Mouse (Mus musculus) retina, adult 2 months (tissue): ENCODE results near the gene Osbpl11.
"Not testable (repeated sequence)": the region's sequence is repeated elsewhere in the genome, so short reads cannot be mapped to it uniquely, and the experiment has no call there.

Experiments used
- DNase-seq: peaks from one replicate; pipeline ENCODE4 v3.0.0-alpha.2; 2012; ENCODE audit warnings: low read depth, low spot score

Osbpl11 gene

GRCm38 (mm10) chr16:33177722-33178121, 7.1 kb upstream of the Osbpl11 start:
- DNase-seq: no peak

GRCm38 (mm10) chr16:33178278-33179074, 6.4 kb upstream of the Osbpl11 start:
- DNase-seq: no peak

- not testable (repeated sequence) for DNase-seq
Measured at GRCm38 (mm10) chr16:33179222-33179621, 5.6 kb upstream of the Osbpl11 start.

GRCm38 (mm10) chr16:33179911-33180310, 5.0 kb upstream of the Osbpl11 start:
- DNase-seq: no peak

- DNase-seq: no peak
Measured at GRCm38 (mm10) chr16:33180793-33181192, 4.1 kb upstream of the Osbpl11 start.

GRCm38 (mm10) chr16:33185261-33186046, 583 bp downstream of the Osbpl11 start:
- no peak for DNase-seq

DNA sequence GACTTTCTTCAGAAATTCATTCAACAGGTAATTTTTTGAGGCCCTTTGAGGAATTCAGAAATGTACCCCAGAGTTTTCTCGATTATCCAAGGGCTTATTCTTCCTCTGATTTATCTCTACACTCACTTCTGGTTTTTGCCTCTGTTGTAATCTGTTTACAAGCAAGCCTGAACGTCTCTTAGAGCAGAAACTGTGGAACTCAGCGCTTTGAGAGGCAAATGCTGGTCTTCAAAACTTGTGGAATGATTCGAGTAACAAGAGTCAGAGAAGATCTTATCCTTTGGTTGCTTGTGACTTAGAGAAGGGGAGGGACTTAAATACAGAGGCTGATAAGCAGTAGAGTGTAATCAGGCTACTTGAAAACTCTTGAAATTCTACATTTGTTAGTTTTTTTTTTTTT, 1.3 kb downstream of the Osbpl11 start:
- no peak for DNase-seq

DNA sequence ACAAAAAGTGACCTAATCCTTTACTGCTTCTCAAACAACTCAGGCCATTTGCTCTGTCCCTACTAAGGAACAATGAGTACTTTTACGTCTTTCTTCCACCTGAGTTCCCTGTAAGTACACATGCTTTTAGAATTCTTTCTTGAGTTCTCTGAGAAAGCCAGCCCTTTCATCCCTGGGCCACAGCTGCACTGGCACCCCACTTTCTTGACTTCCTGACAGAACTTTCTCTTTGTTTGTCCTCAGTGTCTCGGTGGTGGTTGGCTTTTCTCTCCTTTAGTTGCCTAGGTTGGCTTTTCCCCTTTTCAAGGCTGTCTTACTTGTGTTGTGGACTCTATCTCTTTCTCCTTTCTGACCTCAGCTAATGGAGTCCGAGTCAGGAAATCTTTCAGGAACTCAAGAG, 3.2 kb downstream of the Osbpl11 start:
- no peak for DNase-seq

DNA sequence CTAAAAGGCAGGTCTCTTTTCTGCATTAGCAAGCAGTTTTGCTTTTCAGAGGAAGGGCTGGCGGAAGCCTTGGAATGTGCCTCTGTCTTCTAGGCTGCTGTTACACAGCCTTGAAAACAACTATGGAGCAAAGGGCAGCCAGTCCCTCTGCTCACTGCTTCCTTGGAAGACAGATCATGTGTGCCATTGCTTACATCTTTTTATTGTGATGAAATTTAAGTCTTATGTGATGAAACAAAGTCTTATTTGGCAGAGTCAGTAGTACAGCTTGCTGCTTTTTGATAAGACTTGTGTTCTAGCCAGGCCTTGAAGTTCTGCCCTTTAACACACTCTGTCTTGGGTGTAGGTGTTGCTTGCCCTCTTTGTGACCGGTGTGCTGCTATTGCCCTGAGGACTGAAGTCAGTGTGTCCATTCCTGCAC, 6.8 kb downstream of the Osbpl11 start:
- no peak for DNase-seq

DNA sequence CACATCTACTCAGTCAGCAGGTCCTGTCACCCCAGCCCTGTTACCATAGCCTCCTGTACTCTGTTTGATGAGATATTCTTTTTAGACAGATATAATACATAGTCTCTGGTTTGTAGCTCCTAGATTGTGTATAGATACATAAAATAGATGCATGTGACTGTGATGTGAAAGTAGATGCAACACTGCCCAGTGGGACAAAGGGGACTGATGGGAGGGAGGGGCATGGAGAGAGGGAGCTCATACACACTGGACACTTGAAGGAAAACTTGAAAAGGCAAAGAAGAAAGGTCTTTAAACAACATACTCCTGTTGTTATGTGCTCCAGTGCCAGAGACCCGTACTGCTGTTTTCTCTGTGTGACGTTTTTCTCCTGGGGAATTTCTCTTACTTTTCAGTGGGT, 7.4 kb downstream of the Osbpl11 start:
- no peak for DNase-seq

DNA sequence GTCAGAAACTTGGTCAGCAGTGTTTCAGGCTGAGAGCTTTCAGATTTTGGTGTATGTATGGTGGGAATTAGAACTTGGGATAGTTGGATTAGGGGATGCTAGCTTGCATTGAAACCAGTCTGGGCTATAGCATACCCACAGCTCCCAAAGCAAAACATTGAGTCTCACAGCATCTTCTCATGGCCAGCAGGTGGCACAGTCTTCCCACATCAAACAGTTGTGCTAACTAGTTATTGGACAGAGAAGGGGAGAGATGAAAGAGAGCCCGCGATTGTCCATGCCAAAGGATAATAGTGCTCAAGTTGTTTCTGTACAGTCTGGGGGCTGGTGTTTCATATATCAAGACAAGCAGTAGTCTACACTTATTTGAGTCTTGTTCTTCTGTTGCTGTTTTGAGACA, 8.8 kb downstream of the Osbpl11 start:
- no peak for DNase-seq

DNA sequence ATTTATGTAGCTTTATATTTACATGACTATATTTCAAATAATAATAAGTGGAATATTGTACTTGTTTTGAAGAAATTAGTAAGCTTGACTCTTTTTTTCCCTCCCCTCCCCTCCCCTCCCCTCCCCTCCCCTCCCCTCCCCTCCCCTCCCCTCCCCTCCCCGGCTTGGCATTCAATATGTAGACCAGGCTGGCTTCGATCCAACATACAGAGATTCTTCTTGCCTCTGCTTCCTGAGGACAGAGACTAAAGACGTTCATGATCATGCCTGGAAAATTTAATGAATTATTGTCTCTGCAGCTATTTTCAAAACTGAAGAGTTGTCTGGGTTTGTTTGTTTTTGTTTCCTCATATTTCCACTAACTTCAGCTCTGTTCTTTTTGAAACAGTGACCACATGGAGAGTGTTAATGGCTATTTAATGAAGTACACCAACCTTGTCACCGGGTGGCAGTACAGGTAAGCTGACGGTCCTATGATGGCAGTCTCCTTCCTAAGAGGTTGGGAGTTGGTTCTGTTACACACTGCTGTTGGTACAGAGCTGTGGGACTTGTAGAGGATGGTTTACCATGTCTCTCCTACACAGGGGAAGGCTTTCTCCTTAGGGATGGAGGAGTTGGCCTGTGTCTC, 10.9 kb downstream of the Osbpl11 start:
- no peak for DNase-seq

DNA sequence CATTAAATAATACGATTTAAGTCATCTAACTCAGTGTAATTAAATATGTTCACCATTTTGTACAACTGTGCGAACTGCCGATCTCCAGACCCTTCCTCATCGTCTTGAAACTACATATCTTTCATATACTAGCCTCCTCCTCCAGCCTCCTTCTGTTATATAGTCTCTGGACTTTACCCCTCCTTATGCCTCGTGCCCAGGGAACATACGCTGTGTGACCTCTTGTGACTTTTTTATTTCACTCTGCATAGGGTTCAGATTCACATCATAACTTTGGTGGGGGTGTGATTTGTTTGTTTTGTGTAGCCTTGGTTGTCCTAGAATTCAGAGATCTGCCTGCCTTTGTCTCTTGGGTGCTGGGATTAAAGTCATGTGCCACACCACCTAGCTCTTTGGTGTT, 11.7 kb downstream of the Osbpl11 start:
- no peak for DNase-seq

- no peak for DNase-seq
Measured at GRCm38 (mm10) chr16:33200589-33200988, 15.7 kb downstream of the Osbpl11 start.

GRCm38 (mm10) chr16:33210812-33211211, 25.9 kb downstream of the Osbpl11 start:
- DNase-seq: no peak

DNA sequence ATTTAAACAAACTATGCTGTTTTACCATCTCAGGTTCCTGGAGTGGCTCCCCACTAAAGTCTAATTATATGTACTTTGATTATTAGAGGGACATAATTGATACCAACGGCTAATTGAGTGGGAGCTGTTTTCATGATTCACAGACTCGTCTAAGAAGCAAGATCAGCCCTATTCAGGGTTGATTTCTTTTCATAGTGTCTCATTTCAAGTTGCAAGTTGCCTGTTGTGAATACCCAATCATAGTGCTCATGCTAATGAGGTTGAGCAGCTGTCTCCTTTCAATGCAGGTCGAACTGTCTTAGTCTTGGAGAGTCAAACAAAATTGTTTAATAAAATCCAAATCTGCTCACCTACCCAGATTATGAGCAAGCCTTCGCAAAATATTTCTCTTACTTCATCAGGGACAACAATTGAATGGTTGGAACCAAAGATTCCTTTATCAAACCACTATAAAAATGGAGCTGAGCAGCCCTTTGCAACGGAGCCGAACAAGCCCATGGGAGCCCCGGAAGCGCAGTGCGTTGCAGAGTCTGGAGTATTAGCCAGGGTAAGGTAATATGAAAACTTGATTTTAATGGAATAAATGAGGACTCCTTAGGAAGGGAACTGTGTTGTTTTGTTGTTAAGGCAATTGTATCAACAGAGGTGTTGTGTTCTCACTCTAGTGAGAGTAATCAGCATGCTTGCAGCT, 31.6 kb downstream of the Osbpl11 start:
- no peak for DNase-seq

- not testable (repeated sequence) for DNase-seq
Measured at GRCm38 (mm10) chr16:33217553-33218085, 32.7 kb downstream of the Osbpl11 start.

GRCm38 (mm10) chr16:33222482-33222881, 37.6 kb downstream of the Osbpl11 start:
- DNase-seq: no peak

DNA sequence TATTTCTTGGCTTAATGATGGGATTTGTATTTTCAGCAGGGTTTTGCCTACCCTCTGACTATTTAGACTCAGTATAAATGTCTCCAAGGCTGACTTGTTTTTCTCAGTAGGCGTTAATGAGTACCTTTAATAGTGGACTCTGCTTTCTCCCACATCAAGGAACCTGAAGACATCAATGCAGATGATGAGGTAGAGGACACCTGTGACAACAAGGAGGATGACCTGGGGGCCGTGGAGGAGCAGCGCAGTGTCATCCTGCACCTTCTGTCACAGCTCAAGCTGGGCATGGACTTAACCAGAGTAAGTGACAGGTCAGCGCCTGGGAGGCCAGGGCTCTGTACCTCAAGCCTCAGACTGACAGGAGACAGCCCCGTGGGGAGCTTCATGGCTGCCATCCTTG, 39.5 kb downstream of the Osbpl11 start:
- no peak for DNase-seq

DNA sequence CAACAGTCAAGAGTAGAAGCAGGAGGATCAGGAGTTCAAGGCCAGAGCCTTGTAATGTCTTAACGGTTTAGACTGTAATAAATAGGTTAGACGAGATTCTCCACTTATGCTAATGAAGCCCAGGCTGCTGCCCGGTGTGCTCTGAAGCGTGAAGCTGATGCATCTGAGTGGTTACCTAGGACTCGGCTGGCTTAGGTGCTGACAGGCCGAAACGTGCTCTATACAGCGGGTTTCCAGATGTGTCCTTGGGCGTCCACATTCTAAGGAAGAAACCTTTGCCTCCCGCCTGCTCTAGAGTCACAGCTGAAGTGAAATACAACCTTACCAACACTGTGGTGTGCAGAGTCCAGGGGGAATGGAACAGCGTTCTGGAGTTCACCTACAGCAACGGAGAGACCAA, 49.3 kb downstream of the Osbpl11 start:
- no peak for DNase-seq

GRCm38 (mm10) chr16:33236151-33236550, 51.3 kb downstream of the Osbpl11 start:
- no peak for DNase-seq

DNA sequence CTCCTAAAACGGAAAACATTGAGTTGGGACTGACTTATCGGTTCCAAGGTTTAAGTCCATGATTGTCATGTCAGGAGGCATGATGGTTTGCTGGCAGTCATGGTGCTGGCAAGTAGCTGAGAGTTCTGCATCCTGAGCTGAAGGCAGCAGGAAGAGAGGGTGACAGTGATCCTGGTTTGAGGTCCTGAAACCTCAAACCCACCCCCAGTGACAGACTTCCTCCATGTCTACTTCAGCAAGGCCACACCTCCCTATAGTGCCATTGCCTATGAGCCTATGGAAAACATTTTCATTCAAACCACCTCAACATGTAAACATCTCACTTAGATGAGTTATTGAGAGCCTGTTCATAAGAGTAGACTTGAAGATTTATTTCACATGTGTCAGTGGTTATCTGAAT, 54.4 kb downstream of the Osbpl11 start:
- DNase-seq: no peak
